Mouse (Mus musculus): ENCODE data around the gene Ppil3. TPM values are rescaled to one million over a fixed set of nuclear protein-coding genes. Genes with fewer than 3 reads are reported as not detected.
A peak's percentile ranks its signal among the peaks of the same experiment; 100 is the strongest.

Ppil3 gene
- polyA plus RNA-seq, 1 experiment, result 59.9 TPM

- no peaks in the 10 kb centered on the region for H3K27me3 ChIP-seq (ENCODE audit: control insufficient read depth, insufficient read depth, low read length, poor library complexity, severe bottlenecking)
- peak overlapping the region; percentile 36; the same call in 1 of the 2 replicates for H3K27ac ChIP-seq (ENCODE audit: insufficient read depth, low read length)
- H3K9me3 ChIP-seq (replicated peaks; ENCODE audit: control insufficient read depth, insufficient read depth, low read length, poor library complexity, severe bottlenecking), result no peaks in the 10 kb centered on the region
- no peaks in the 10 kb centered on the region for H3K4me1 ChIP-seq (ENCODE audit: control insufficient read depth, insufficient read depth, low read length)
- H3K9ac ChIP-seq (ENCODE audit: low read depth, poor library complexity, severe bottlenecking), result peak overlapping the region; percentile 66
- H3K36me3 ChIP-seq (ENCODE audit: control insufficient read depth, insufficient read depth, low read length, poor library complexity, severe bottlenecking), result peaks cover 8% of the 10 kb centered on the region
- H3K4me3 ChIP-seq (ENCODE audit: low read depth, low read length), result peak overlapping the region; percentile 95
- TF ChIP-seq CTCF (IDR thresholded peaks at IDR 0.05; ENCODE audit: low read depth, low read length) (no peak), POLR2A (IDR thresholded peaks at IDR 0.05; ENCODE audit: insufficient read depth, low read length) (no peak), EP300 (IDR thresholded peaks at IDR 0.05; ENCODE audit: insufficient read depth, low read depth, low read length) (no peak)
These were observed 575 bp upstream of the Ppil3 start for GRCm38 (mm10) chr1:58445861-58446260.

- Histone ChIP-seq H3K4me1 (ENCODE audit: control insufficient read depth, insufficient read depth, low read length) (no peaks in the 10 kb centered on the region), H3K9ac (ENCODE audit: low read depth, poor library complexity, severe bottlenecking) (peak overlapping the region; percentile 66), H3K27ac (ENCODE audit: insufficient read depth, low read length) (peak overlapping the region; percentile 66; the same call in 1 of the 2 replicates), H3K27me3 (ENCODE audit: control insufficient read depth, insufficient read depth, low read length, poor library complexity, severe bottlenecking) (no peaks in the 10 kb centered on the region), H3K36me3 (ENCODE audit: control insufficient read depth, insufficient read depth, low read length, poor library complexity, severe bottlenecking) (peaks cover 12% of the 10 kb centered on the region), H3K4me3 (ENCODE audit: low read depth, low read length) (peak overlapping the region; percentile 95), H3K9me3 (replicated peaks; ENCODE audit: control insufficient read depth, insufficient read depth, low read length, poor library complexity, severe bottlenecking) (no peaks in the 10 kb centered on the region)
- TF ChIP-seq EP300 (IDR thresholded peaks at IDR 0.05; ENCODE audit: insufficient read depth, low read depth, low read length), result no peak
- no peak for TF ChIP-seq CTCF (IDR thresholded peaks at IDR 0.05; ENCODE audit: low read depth, low read length)
These were observed 595 bp downstream of the Ppil3 start for GRCm38 (mm10) chr1:58444691-58445090.

GRCm38 (mm10) chr1:58424551-58424950 lies 20.7 kb downstream of the Ppil3 start:
- Histone ChIP-seq H3K9ac (ENCODE audit: low read depth, poor library complexity, severe bottlenecking) (peak overlapping the region; percentile 89; the same call in 1 of the 2 replicates), H3K36me3 (ENCODE audit: control insufficient read depth, insufficient read depth, low read length, poor library complexity, severe bottlenecking) (peaks cover 20% of the 10 kb centered on the region), H3K9me3 (replicated peaks; ENCODE audit: control insufficient read depth, insufficient read depth, low read length, poor library complexity, severe bottlenecking) (no peaks in the 10 kb centered on the region), H3K27me3 (ENCODE audit: control insufficient read depth, insufficient read depth, low read length, poor library complexity, severe bottlenecking) (no peaks in the 10 kb centered on the region), H3K4me1 (ENCODE audit: control insufficient read depth, insufficient read depth, low read length) (no peaks in the 10 kb centered on the region), H3K4me3 (ENCODE audit: low read depth, low read length) (no peak overlapping the region), H3K27ac (ENCODE audit: insufficient read depth, low read length) (peak overlapping the region; percentile 85; the same call in 1 of the 2 replicates)
- TF ChIP-seq EP300 (IDR thresholded peaks at IDR 0.05; ENCODE audit: insufficient read depth, low read depth, low read length), result peak; percentile 80
- TF ChIP-seq CTCF (IDR thresholded peaks at IDR 0.05; ENCODE audit: low read depth, low read length), result no peak

GRCm38 (mm10) chr1:58423371-58424248 lies 21.7 kb downstream of the Ppil3 start, which contains the start of gene Clk1:
Clk1 (minus strand) TSS chr1:58424066.
- peaks cover 29% of the 10 kb centered on the region for H3K36me3 ChIP-seq (ENCODE audit: control insufficient read depth, insufficient read depth, low read length, poor library complexity, severe bottlenecking)
- peak within 1 kb of the TSS; percentile 85 for H3K27ac ChIP-seq (ENCODE audit: insufficient read depth, low read length)
- H3K27me3 ChIP-seq (ENCODE audit: control insufficient read depth, insufficient read depth, low read length, poor library complexity, severe bottlenecking), result no peaks in the 10 kb centered on the region
- H3K4me1 ChIP-seq (ENCODE audit: control insufficient read depth, insufficient read depth, low read length), result no peaks in the 10 kb centered on the region
- no peaks in the 10 kb centered on the region for H3K9me3 ChIP-seq (replicated peaks; ENCODE audit: control insufficient read depth, insufficient read depth, low read length, poor library complexity, severe bottlenecking)
- peak; percentile 95 for TF ChIP-seq POLR2A (IDR thresholded peaks at IDR 0.05; ENCODE audit: insufficient read depth, low read length)
- TF ChIP-seq CTCF (IDR thresholded peaks at IDR 0.05; ENCODE audit: low read depth, low read length), result no peak
- H3K9ac ChIP-seq (ENCODE audit: low read depth, poor library complexity, severe bottlenecking), result peak within 1 kb of the TSS; percentile 89
- peak within 1 kb of the TSS; percentile 80 for H3K4me3 ChIP-seq (ENCODE audit: low read depth, low read length)

GRCm38 (mm10) chr1:58422879-58423278 lies 22.4 kb downstream of the Ppil3 start:
- Histone ChIP-seq H3K36me3 (ENCODE audit: control insufficient read depth, insufficient read depth, low read length, poor library complexity, severe bottlenecking) (peaks cover 36% of the 10 kb centered on the region), H3K27ac (ENCODE audit: insufficient read depth, low read length) (peak overlapping the region; percentile 45), H3K9me3 (replicated peaks; ENCODE audit: control insufficient read depth, insufficient read depth, low read length, poor library complexity, severe bottlenecking) (no peaks in the 10 kb centered on the region), H3K27me3 (ENCODE audit: control insufficient read depth, insufficient read depth, low read length, poor library complexity, severe bottlenecking) (no peaks in the 10 kb centered on the region), H3K4me3 (ENCODE audit: low read depth, low read length) (peak overlapping the region; percentile 80), H3K4me1 (ENCODE audit: control insufficient read depth, insufficient read depth, low read length) (no peaks in the 10 kb centered on the region), H3K9ac (ENCODE audit: low read depth, poor library complexity, severe bottlenecking) (peak overlapping the region; percentile 89)
- TF ChIP-seq CTCF (IDR thresholded peaks at IDR 0.05; ENCODE audit: low read depth, low read length) (no peak), EP300 (IDR thresholded peaks at IDR 0.05; ENCODE audit: insufficient read depth, low read depth, low read length) (no peak), POLR2A (IDR thresholded peaks at IDR 0.05; ENCODE audit: insufficient read depth, low read length) (no peak)

GRCm38 (mm10) chr1:58420961-58421360 lies 24.3 kb downstream of the Ppil3 start:
- Histone ChIP-seq H3K27me3 (ENCODE audit: control insufficient read depth, insufficient read depth, low read length, poor library complexity, severe bottlenecking) (no peaks in the 10 kb centered on the region), H3K4me1 (ENCODE audit: control insufficient read depth, insufficient read depth, low read length) (no peaks in the 10 kb centered on the region), H3K4me3 (ENCODE audit: low read depth, low read length) (no peak overlapping the region), H3K27ac (ENCODE audit: insufficient read depth, low read length) (no peak overlapping the region), H3K9ac (ENCODE audit: low read depth, poor library complexity, severe bottlenecking) (no peak overlapping the region), H3K9me3 (replicated peaks; ENCODE audit: control insufficient read depth, insufficient read depth, low read length, poor library complexity, severe bottlenecking) (no peaks in the 10 kb centered on the region), H3K36me3 (ENCODE audit: control insufficient read depth, insufficient read depth, low read length, poor library complexity, severe bottlenecking) (peaks cover 54% of the 10 kb centered on the region)
- TF ChIP-seq CTCF (IDR thresholded peaks at IDR 0.05; ENCODE audit: low read depth, low read length), result no peak
- no peak for TF ChIP-seq POLR2A (IDR thresholded peaks at IDR 0.05; ENCODE audit: insufficient read depth, low read length)
- TF ChIP-seq EP300 (IDR thresholded peaks at IDR 0.05; ENCODE audit: insufficient read depth, low read depth, low read length), result no peak

Measured in ES-Bruce4 (cell line).